Mouse (Mus musculus): ENCODE data around the gene Riox2.

Riox2 gene

GRCm38 (mm10) chr16:59517447-59518219 is 46.1 kb downstream of the Riox2 start:
- in situ Hi-C loops (cut with MseI, MboI), result no loop called here

GRCm38 (mm10) chr16:59521752-59522423 is 50.3 kb downstream of the Riox2 start:
- in situ Hi-C loops (cut with MseI, MboI), result no loop called here

GRCm38 (mm10) chr16:59526939-59527338 is 55.4 kb downstream of the Riox2 start:
- in situ Hi-C loops (cut with MseI, MboI), result no loop called here

DNA sequence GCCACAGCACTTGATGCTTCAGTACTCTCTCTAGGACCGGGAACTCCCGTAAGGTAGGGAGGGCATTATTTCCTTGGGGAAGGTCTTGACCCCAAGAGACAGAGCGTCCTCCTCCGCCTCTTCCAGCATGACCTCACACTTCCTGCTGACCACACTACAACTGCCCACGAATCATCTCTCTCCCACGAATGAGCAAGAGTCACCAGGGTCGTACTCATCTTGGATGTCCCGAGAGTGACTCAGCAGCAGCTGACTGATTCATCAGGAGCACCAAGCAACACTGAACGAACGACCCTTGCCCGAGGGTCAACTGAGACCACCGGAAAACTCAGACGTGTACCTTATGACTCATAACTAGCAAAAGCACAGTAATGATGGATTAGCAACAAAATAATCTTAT is 58.0 kb downstream of the Riox2 start:
- in situ Hi-C loops (cut with MseI, MboI), result no loop called here

DNA sequence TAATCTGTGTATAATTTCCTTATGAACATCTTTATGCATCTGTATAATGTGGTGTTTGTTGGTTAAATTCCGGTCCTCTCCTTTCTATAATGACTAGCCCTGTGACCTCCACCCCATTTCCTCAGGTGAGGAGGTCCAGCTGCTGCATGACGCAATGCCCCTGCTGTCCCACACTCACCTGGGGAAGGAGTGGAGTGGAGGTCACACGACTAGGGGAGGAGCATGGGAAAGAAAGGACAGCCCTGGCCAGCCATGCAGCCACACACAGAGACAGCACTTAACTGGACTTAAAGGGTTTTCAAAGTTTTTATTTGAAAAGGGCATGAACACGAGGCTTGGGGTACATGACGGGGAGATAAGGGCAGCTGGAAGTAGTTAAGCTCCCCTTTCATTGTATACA is 59.7 kb downstream of the Riox2 start:
- in situ Hi-C loops (cut with MseI, MboI), result no loop called here

DNA sequence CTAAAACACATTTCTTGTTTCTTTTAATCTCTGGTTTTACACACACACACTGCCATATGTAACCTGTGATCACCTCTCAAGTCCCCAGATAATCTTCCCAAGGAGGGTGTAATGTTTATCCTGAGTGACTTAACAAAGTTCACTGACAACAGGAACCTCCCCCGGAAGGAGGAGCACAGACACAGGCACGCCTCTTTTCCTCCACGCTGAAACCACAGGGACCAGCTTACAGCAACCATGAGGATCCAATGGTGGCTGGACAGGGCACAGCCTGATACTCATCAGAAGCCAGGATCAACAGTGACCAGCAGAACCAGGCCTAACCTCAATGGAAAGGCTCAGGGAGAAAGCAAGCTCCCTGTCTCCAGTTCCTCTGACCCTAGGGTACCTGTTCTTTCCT is 61.0 kb downstream of the Riox2 start:
- in situ Hi-C loops (cut with MseI, MboI), result no loop called here

DNA sequence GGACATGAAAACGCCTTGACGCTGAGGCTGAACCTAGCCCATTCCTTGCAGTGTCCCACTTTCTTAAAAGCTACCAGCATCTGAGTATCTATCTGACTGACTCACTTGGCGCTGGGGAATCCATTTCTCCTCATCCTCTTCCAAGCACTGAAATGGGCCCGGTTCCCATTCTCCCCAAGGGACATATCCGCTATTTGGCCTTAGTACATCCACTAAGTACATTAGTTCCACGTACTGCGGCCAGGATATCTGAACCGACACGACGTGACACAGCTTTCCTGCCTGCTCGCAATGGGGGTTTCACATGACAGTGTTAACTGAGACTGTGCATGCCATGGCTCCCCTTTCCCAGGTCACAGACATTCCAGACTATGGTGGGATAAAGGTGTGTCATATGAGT is 62.8 kb downstream of the Riox2 start:
- in situ Hi-C loops (cut with MseI, MboI), result no loop called here

- in situ Hi-C loops (cut with MseI, MboI), result no loop called here
Observed at GRCm38 (mm10) chr16:59535673-59536072, 64.1 kb downstream of the Riox2 start.

GRCm38 (mm10) chr16:59540944-59541343 is 69.4 kb downstream of the Riox2 start:
- in situ Hi-C loops (cut with MseI, MboI), result no loop called here

- in situ Hi-C loops (cut with MseI, MboI), result no loop called here
Observed at GRCm38 (mm10) chr16:59541382-59541781, 69.8 kb downstream of the Riox2 start.
